Mouse (Mus musculus) layer of hippocampus, adult 8-10 months (tissue): ENCODE measurements around the gene Cltb. TPM values are rescaled to one million over a fixed set of nuclear protein-coding genes. Genes with fewer than 3 reads are reported as not detected.

Experiments
- DNase-seq, 2 experiments: peaks; one replicate each; pipeline ENCODE4 v3.0.0; 2022; ENCODE audit warnings: low spot score in 2 of 2
- total RNA-seq, 4 experiments: library from RNA; stranded (reverse); gene quantifications; 2 replicates each; pipeline ENCODE4 v1.2.4; 2022

The Cltb gene
- total RNA-seq, 4 experiments from 2014 or later = 241 to 284 (median 264) TPM

DNA sequence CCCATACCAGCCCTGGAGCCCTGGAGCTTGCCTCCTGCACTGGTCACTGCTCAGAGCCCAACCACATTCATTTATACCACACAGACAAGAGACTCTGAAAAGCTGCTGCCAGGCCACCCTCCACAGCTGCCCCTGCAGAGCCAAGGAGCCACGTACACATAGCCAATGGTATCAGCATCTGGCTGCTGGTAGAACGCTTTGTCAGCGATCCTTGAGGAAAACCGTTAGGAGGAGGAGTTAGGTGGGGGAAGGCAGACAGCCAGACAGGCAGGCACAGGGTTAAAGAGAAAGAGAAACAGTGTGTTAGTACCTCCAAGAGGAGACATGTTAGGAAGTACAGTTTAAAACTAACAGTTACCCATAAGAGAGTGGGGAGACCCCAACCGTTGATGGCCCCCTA lies 14.3 kb downstream of the Cltb start:
- DNase-seq = no peak

DNA sequence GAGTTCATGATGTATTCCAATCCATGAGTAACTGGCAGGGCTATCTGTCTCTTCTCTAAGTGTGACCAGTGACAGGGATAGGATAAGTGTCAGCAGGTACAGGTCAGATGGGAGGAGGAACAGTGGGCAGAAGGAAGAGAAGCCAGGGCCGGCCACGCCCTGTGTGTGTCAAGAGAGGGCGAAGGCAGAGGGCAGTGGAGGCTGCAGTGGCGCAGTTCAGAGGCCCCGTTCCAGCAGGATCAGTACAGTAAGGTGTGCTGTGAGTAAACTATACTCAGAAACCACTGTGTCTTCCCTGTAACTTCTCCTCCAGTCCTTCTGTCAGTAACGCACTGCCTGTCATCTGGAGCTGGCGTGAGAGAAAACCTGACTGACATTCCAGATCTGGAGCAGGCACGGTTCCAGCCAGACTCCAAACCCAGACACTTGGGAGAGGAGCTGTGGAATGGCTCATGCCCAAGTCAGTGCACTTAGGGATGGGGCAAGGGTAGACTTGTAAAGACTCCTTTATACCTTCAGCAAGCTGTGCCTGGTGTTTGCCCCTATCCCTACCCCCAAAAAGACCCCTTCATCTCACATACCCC lies 14.9 kb downstream of the Cltb start:
- no peak for DNase-seq

DNA sequence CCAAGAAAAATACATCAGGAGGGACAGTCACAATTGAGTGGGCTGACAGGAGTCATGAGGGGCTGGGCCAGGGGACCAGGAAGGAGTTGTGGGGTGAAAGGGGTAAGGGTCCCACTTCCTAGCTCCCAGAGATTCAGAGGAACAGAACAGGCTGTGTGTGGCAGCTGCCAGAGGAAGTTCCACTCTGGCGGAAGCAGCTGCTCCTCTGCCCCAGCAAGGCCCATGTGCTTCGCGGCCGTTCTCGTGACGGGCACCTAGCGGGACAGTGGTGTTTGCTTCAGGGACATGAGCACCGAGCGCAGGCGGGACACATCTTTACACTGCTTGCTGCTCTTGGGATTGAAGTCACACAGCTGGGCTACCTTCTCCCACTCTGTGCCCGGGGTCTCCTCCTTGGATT lies 17.5 kb downstream of the Cltb start:
- DNase-seq = no peak

- no peak for DNase-seq
Measured at GRCm38 (mm10) chr13:54591776-54592356, 19.3 kb downstream of the Cltb start.

GRCm38 (mm10) chr13:54589996-54590951 lies 20.9 kb downstream of the Cltb start, which contains the start of the genes Nop16 and Higd2a:
Gene Nop16 (minus strand): TSS chr13:54590090.
Gene Higd2a (plus strand): TSS chr13:54590207.
- DNase-seq = peak; percentile 97

- no peak for DNase-seq
Measured at GRCm38 (mm10) chr13:54589414-54589995, 21.6 kb downstream of the Cltb start.

DNA sequence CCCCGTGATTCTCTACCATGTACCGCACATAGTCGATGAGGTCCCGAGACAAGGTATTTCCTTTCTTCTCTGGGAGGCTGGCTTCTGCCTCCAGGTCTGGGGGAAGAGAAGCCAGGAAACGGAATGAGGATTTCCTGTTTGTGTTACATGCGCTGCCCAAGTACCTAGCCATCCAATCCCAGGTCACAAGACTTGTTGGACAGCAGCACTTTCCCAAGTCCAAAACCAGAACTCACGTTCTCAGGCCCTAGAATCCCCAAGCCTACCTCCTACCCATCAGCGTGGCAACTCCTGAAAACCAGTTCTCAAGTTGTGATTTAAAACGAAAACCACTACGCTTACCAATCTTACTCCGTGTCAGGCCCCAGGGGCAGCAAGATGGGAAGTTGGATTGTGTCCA lies 25.3 kb downstream of the Cltb start:
- DNase-seq = no peak

DNA sequence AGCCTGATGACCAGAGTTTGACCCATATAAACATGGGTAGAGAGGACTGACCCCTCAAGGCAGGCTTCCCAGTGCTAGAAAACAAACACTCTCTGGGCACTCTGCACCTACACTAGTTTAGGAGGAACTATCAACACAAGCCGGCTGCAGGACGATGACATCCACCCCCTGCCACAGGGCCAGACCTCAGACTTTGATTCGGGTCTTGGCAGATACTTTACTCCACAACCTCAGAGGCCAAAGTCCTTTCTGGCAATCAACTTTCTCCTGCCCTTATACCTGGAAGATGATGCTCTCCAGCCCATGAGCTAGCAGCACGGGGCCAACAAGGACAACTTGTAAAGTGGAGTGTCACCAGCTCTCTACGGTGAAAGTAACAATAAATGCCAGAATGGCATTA lies 28.3 kb downstream of the Cltb start:
- no peak for DNase-seq

- no peak for DNase-seq
Measured at GRCm38 (mm10) chr13:54582126-54582525, 29.0 kb downstream of the Cltb start.

GRCm38 (mm10) chr13:54581385-54581784 lies 29.8 kb downstream of the Cltb start:
- no peak for DNase-seq

- no peak for DNase-seq
Measured at GRCm38 (mm10) chr13:54577652-54578507, 33.3 kb downstream of the Cltb start.

DNA sequence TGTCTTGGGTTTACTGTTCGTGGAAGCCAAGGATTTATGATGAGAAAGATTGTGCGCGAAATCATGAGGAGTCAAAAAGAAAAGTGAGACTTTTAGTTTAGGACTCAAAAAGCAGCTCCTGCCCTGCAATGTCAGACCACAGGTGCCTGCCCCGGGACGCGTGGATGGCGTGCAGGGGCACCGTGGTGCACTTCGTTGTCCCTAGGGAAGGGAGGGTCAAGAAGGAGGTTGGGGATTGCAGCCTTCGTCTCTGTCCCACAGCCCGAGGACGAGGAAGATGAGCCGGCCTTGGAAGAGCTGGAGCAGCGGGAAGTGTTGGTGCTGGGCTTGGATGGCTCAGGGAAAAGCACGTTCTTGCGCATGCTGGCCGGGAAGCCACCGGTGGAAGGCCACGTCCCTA lies 35.7 kb downstream of the Cltb start:
- no peak for DNase-seq

GRCm38 (mm10) chr13:54574854-54575481 lies 36.2 kb downstream of the Cltb start, which contains the start of gene Arl10:
Gene Arl10 (plus strand): TSS chr13:54575015.
- peak in 1 of 2 experiments; percentile 60 for DNase-seq

- DNase-seq = no peak
Measured at GRCm38 (mm10) chr13:54572621-54573020, 38.5 kb downstream of the Cltb start.

GRCm38 (mm10) chr13:54571637-54572036 lies 39.5 kb downstream of the Cltb start:
- no peak for DNase-seq

GRCm38 (mm10) chr13:54570736-54571135 lies 40.4 kb downstream of the Cltb start:
- DNase-seq = no peak

GRCm38 (mm10) chr13:54569282-54569681 lies 41.9 kb downstream of the Cltb start:
- no peak for DNase-seq

- DNase-seq = no peak
Measured at GRCm38 (mm10) chr13:54568380-54568779, 42.8 kb downstream of the Cltb start.

GRCm38 (mm10) chr13:54565594-54566345 lies 45.4 kb downstream of the Cltb start:
- peak in 1 of 2 experiments; percentile 59 for DNase-seq

DNA sequence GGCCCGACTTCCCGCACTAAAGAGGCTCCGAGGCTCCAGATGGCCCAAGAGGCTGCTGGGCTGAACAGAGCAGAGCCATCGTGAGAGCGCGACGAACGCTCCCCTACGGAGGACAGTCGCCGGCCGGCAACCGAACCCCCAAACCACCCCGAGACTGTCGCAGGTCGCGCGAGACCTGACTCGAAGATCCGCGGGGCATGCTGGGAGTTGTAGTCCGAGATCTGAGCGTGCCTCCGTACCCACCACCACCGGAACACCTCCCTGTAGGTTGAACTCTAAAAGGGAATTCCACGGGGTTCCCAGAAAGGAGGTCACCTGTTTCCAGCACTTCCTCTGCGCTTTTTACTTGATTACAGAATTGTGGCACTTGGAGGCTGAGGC lies 46.0 kb downstream of the Cltb start, which contains the start of gene 4833439L19Rik:
4833439L19Rik (minus strand) TSS at position 235 of the 381 bp plus-strand sequence.
- peak; percentile 91 for DNase-seq
